Mouse (Mus musculus) ES-E14 (cell line): ENCODE measurements around the gene Rtkn2.

Experiments
- CHD2 ChIP-seq: IDR thresholded peaks from 2 replicates; pipeline ENCODE4 v1.6.1; 2014; ENCODE audit warnings: mild to moderate bottlenecking, low read depth, low read length, inconsistent platforms
- HCFC1 ChIP-seq: IDR thresholded peaks from 2 replicates; pipeline ENCODE4 v1.6.1; 2012; ENCODE audit warnings: low read length, inconsistent platforms, borderline replicate concordance; ENCODE audit not compliant: insufficient read depth
- ZNF384 ChIP-seq: IDR thresholded peaks from 2 replicates; pipeline ENCODE4 v1.6.1; 2012; ENCODE audit warnings: low read depth, low read length, inconsistent platforms

DNA sequence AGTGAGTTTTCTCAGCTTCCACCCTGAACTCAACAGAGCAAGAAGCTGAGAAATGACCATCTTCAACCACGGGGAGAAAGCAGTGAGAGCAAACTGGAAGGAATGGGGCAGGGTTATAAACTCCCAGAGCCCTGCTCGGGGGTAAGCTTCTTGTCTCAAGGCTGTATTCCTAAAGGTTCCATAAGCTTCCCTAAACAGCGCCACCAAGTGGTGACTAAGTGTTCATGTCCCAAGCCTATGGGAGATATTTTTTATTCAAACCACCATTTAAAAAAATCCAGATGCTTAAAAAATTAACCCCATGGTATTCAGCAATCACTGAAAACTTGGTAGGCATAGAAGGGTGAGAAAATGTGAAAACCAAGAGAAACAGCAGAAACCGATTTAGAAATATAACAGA, 48.0 kb upstream of the Rtkn2 start:
- TF ChIP-seq ZNF384: 0 out of 2 replicates have a peak, but pooled peaks have one; percentile 32
- TF ChIP-seq HCFC1: no peak
- no peak for TF ChIP-seq CHD2
